Mouse (Mus musculus): ENCODE results near the gene Nudt12. TPM values are rescaled to one million over a fixed set of nuclear protein-coding genes. Genes with fewer than 3 reads are reported as not detected.

Nudt12 gene
- polyA plus RNA-seq (2016; fragmentation: Nextera tagmentation; extraction: Ambion mirVana): 6.9 and 7.5 TPM in 2 replicates

- no peaks in the 10 kb centered on the region for H3K27me3 ChIP-seq (replicated peaks; ENCODE audit: low read depth, poor library complexity, severe bottlenecking)
- H3K4me1 ChIP-seq: peaks cover 6% of the 10 kb centered on the region; the same call in 1 of the 2 replicates
- under 1% methylated on average over 22 of the region's 22 CpGs for WGBS
- H3K4me3 ChIP-seq: peak within 1 kb of the TSS; percentile 83
- peaks cover 5% of the 10 kb centered on the region; the same call in 1 of the 2 replicates for H3K36me3 ChIP-seq (replicated peaks)
- DNase-seq (ENCODE audit: low spot score): peak; percentile 72
- H3K27ac ChIP-seq (replicated peaks): peak within 1 kb of the TSS; percentile 89
- no peaks in the 10 kb centered on the region for H3K9me3 ChIP-seq
These were observed at the start of gene Nudt12 for GRCm38 (mm10) chr17:59013091-59013459. Nudt12 (minus strand) TSS chr17:59013372.

DNA sequence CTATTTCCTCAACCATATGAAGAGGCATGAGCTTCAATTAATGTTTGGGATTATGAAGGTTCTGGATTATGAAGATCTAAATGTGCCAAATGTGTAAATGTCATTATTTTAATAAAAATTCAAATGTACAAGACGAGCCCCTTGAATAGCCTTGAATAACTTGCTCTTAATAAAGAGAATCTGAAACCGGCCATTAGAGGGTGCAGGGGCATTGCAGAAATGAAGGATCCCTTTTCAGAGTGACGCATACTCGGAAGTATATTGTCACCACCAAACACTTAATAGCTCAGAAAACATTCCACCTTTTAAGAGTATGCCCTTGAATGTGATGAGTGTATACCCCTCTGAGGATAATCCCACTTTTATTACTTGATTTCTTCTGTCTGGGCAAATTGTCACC lies 40.1 kb upstream of the Nudt12 start:
- Histone ChIP-seq H3K27me3 (replicated peaks; ENCODE audit: low read depth, poor library complexity, severe bottlenecking) (no peaks in the 10 kb centered on the region), H3K27ac (replicated peaks) (no peak overlapping the region), H3K36me3 (replicated peaks) (no peaks in the 10 kb centered on the region), H3K4me3 (no peak overlapping the region), H3K9me3 (no peaks in the 10 kb centered on the region), H3K4me1 (no peaks in the 10 kb centered on the region)
- DNase-seq (ENCODE audit: low spot score): no peak
- WGBS: 72% methylated on average over 4 of the region's 4 CpGs

GRCm38 (mm10) chr17:59039754-59040153 lies 26.6 kb upstream of the Nudt12 start:
- H3K4me3 ChIP-seq: no peak overlapping the region
- WGBS: 63% methylated on average over 5 of the region's 5 CpGs
- no peaks in the 10 kb centered on the region for H3K27me3 ChIP-seq (replicated peaks; ENCODE audit: low read depth, poor library complexity, severe bottlenecking)
- DNase-seq (ENCODE audit: low spot score): no peak
- H3K27ac ChIP-seq (replicated peaks): no peak overlapping the region
- no peaks in the 10 kb centered on the region for H3K9me3 ChIP-seq
- no peaks in the 10 kb centered on the region for H3K4me1 ChIP-seq
- H3K36me3 ChIP-seq (replicated peaks): no peaks in the 10 kb centered on the region

- no peak overlapping the region for H3K27ac ChIP-seq (replicated peaks)
- no peak for DNase-seq (ENCODE audit: low spot score)
- no peak overlapping the region for H3K4me3 ChIP-seq
- no peaks in the 10 kb centered on the region for H3K4me1 ChIP-seq
- no peaks in the 10 kb centered on the region for H3K27me3 ChIP-seq (replicated peaks; ENCODE audit: low read depth, poor library complexity, severe bottlenecking)
- no peaks in the 10 kb centered on the region for H3K36me3 ChIP-seq (replicated peaks)
- no peaks in the 10 kb centered on the region for H3K9me3 ChIP-seq
- 94% methylated on average over 3 of the region's 3 CpGs for WGBS
These were observed 20.3 kb upstream of the Nudt12 start for GRCm38 (mm10) chr17:59033445-59033844.

- no peak for DNase-seq (ENCODE audit: low spot score)
- no peak overlapping the region for H3K4me3 ChIP-seq
- H3K4me1 ChIP-seq: peaks cover 7% of the 10 kb centered on the region
- no peaks in the 10 kb centered on the region for H3K9me3 ChIP-seq
- WGBS: 85% methylated on average over 3 of the region's 3 CpGs
- no peaks in the 10 kb centered on the region for H3K27me3 ChIP-seq (replicated peaks; ENCODE audit: low read depth, poor library complexity, severe bottlenecking)
- no peaks in the 10 kb centered on the region for H3K36me3 ChIP-seq (replicated peaks)
- no peak overlapping the region for H3K27ac ChIP-seq (replicated peaks)
These were observed 13.2 kb upstream of the Nudt12 start for GRCm38 (mm10) chr17:59026336-59026735.

- no peaks in the 10 kb centered on the region for H3K9me3 ChIP-seq
- 31% methylated on average over 6 of the region's 6 CpGs for WGBS
These were observed 11.3 kb upstream of the Nudt12 start for GRCm38 (mm10) chr17:59024502-59024901.

DNA sequence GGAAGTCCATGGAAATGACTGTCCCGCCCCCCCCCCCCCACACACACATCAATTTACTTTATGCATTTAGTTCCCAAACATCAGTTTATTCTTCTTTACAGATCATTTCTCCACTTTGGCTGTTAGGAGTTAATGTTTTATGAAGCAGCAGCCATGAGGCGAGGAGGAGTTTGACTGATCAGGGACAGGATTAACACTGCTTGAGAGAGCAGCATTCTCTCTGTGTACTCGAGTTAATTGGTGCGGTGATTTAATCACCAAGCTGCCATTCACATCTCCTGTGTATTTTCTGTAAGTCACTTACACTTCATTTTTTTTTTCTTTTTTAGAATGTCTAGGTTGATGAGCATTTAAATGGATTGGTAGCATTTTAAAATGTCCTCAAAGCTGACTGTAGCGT lies 10.8 kb upstream of the Nudt12 start:
- WGBS: 51% methylated on average over 5 of the region's 5 CpGs
- no peaks in the 10 kb centered on the region for H3K9me3 ChIP-seq
- H3K36me3 ChIP-seq (replicated peaks): no peaks in the 10 kb centered on the region
- H3K27me3 ChIP-seq (replicated peaks; ENCODE audit: low read depth, poor library complexity, severe bottlenecking): no peaks in the 10 kb centered on the region
- no peak for DNase-seq (ENCODE audit: low spot score)
- no peak overlapping the region for H3K27ac ChIP-seq (replicated peaks)
- no peak overlapping the region for H3K4me3 ChIP-seq
- peaks cover 7% of the 10 kb centered on the region for H3K4me1 ChIP-seq

More at GRCm38 (mm10) chr17:59024502-59024901, 11.3 kb upstream of the Nudt12 start:
- H3K27ac ChIP-seq (replicated peaks): no peak overlapping the region
- no peak for DNase-seq (ENCODE audit: low spot score)
- H3K4me1 ChIP-seq: peaks cover 7% of the 10 kb centered on the region
- H3K27me3 ChIP-seq (replicated peaks; ENCODE audit: low read depth, poor library complexity, severe bottlenecking): no peaks in the 10 kb centered on the region
- no peak overlapping the region for H3K4me3 ChIP-seq
- no peaks in the 10 kb centered on the region for H3K36me3 ChIP-seq (replicated peaks)

DNA sequence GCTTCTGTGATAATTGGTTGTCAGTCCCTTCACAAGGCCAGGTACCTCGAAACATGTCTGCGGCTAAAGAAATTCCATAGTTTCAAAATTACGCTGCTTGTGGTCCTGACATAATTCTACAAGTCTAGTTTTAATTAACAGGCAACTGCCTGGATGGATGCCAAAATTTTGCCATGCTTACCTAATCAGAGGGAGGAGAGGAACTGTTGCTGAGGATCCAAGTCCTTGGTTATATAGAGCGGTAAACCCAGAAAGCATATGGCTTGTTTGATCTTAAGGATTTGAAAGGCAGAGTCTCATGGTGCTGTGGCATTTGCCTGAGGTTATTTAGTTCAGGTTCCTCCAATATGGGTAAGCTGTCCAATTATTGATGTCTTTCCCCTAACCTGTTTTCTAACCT lies 5.5 kb upstream of the Nudt12 start:
- no peak overlapping the region for H3K4me3 ChIP-seq
- 84% methylated on average over 4 of the region's 4 CpGs for WGBS
- no peaks in the 10 kb centered on the region for H3K36me3 ChIP-seq (replicated peaks)
- H3K27ac ChIP-seq (replicated peaks): no peak overlapping the region
- no peaks in the 10 kb centered on the region; the same call in 1 of the 2 replicates for H3K4me1 ChIP-seq
- no peaks in the 10 kb centered on the region for H3K27me3 ChIP-seq (replicated peaks; ENCODE audit: low read depth, poor library complexity, severe bottlenecking)
- no peaks in the 10 kb centered on the region for H3K9me3 ChIP-seq
- DNase-seq (ENCODE audit: low spot score): no peak

DNA sequence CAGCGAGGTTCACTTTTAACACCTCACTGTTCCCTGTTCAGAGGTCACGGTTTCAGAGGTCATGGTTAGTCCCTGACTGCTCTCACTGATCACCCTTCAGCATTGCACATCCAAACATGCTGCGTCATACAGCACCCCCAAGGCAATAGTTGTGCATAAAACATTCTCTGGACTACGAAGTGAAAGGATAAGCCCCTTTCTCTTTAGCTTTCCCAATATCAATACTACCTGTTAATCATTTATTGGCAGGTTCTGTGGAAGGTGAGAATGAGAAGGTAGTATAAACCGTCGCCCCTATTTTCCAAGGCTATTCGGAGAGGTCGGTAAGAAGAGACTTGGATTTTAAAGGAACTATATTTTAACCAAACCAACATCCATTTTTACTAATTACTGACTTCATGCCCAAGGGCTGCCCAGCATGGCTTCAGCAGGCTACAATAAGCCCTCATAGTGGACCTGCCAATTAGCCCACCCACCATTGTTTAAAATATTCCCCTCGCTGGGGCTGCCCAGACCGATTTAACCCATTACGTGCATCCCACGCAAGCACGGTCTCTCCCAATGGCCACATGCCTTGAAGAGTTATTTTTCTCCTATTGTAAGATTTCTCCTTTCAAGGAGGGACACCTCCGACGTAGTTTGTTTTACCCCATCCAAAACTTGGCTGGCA lies 616 bp downstream of the Nudt12 start:
- H3K27me3 ChIP-seq (replicated peaks; ENCODE audit: low read depth, poor library complexity, severe bottlenecking): no peaks in the 10 kb centered on the region
- H3K4me3 ChIP-seq: peak overlapping the region; percentile 83
- H3K9me3 ChIP-seq: no peaks in the 10 kb centered on the region
- peaks cover 6% of the 10 kb centered on the region; the same call in 1 of the 2 replicates for H3K4me1 ChIP-seq
- WGBS: 13% methylated on average over 15 of the region's 15 CpGs
- DNase-seq (ENCODE audit: low spot score): no peak
- peak overlapping the region; percentile 89 for H3K27ac ChIP-seq (replicated peaks)
- H3K36me3 ChIP-seq (replicated peaks): peaks cover 5% of the 10 kb centered on the region; the same call in 1 of the 2 replicates

GRCm38 (mm10) chr17:59011546-59012307 lies 1.4 kb downstream of the Nudt12 start:
- no peaks in the 10 kb centered on the region for H3K9me3 ChIP-seq
- H3K4me1 ChIP-seq: peaks cover 6% of the 10 kb centered on the region; the same call in 1 of the 2 replicates
- H3K36me3 ChIP-seq (replicated peaks): peaks cover 5% of the 10 kb centered on the region; the same call in 1 of the 2 replicates
- H3K27me3 ChIP-seq (replicated peaks; ENCODE audit: low read depth, poor library complexity, severe bottlenecking): no peaks in the 10 kb centered on the region
- DNase-seq (ENCODE audit: low spot score): no peak
- no peak overlapping the region for H3K4me3 ChIP-seq
- WGBS: 82% methylated on average over 13 of the region's 13 CpGs
- H3K27ac ChIP-seq (replicated peaks): no peak overlapping the region

DNA sequence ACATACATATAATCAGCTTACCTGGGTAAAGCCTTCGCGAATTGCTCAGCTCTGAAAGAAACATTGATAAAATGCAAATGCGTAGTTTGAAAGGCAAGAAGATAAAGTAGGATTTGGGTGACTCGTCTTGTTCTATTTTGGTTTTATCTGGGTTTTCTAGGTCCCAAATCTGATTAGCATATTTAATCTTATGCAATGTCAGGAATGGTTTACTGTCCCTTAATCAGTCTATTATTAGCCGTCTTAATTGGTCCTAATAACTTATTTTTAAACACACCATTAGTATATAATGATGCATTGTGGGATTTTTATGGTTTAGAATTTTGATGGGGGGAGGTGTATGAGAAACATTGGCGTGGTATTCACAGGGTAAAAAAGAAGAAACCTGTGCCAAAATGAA lies 21.9 kb downstream of the Nudt12 start, which contains the start of gene Pdzph1:
TSS of gene Pdzph1 (minus strand) at position 101 of the 400 bp plus-strand sequence.
- WGBS: 90% methylated on average over 6 of the region's 6 CpGs
- no peak for DNase-seq (ENCODE audit: low spot score)
- Histone ChIP-seq H3K4me1 (no peaks in the 10 kb centered on the region), H3K9me3 (no peaks in the 10 kb centered on the region), H3K36me3 (replicated peaks) (no peaks in the 10 kb centered on the region), H3K27ac (replicated peaks) (no peak within 1 kb of the TSS), H3K4me3 (no peak within 1 kb of the TSS), H3K27me3 (replicated peaks; ENCODE audit: low read depth, poor library complexity, severe bottlenecking) (no peaks in the 10 kb centered on the region)

- 72% methylated on average over 5 of the region's 5 CpGs for WGBS
- Histone ChIP-seq H3K4me3 (no peak overlapping the region), H3K27ac (replicated peaks) (no peak overlapping the region), H3K9me3 (no peaks in the 10 kb centered on the region), H3K36me3 (replicated peaks) (no peaks in the 10 kb centered on the region), H3K27me3 (replicated peaks; ENCODE audit: low read depth, poor library complexity, severe bottlenecking) (no peaks in the 10 kb centered on the region), H3K4me1 (peaks cover 9% of the 10 kb centered on the region)
- DNase-seq (ENCODE audit: low spot score): no peak
These were observed 39.9 kb downstream of the Nudt12 start for GRCm38 (mm10) chr17:58973237-58973636.

DNA sequence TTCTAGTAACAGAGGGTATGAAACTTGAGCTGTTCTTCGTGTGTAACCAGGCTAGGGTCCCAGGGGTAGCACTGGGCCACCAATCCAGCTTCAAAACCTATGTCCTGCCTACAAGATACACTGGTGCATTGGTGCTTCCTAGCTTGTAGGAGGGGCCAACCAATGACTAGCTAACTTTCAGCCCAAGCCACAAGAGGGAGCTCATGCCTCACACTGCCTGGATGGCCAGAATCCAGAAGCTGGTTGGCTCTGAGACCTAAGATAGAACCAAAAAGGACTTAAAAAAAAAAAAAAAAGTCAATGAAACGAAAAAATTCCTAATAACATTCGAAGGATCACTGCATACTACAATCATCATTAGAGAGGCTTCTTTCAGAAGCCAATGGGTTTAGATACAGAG lies 53.3 kb downstream of the Nudt12 start:
- Histone ChIP-seq H3K4me3 (no peak overlapping the region), H3K27me3 (replicated peaks; ENCODE audit: low read depth, poor library complexity, severe bottlenecking) (no peaks in the 10 kb centered on the region), H3K4me1 (no peaks in the 10 kb centered on the region), H3K27ac (replicated peaks) (no peak overlapping the region), H3K9me3 (no peaks in the 10 kb centered on the region), H3K36me3 (replicated peaks) (no peaks in the 10 kb centered on the region)
- 33% methylated on average over 3 of the region's 3 CpGs for WGBS
- peak; percentile 36 for DNase-seq (ENCODE audit: low spot score)
